Mouse (Mus musculus) neural tube, embryonic 14.5 days (tissue): ENCODE results near the gene Gm3409. TPM values are rescaled to one million over a fixed set of nuclear protein-coding genes. Genes with fewer than 3 reads are reported as not detected.
"Not testable (repeated sequence)": the region's sequence is repeated elsewhere in the genome, so short reads cannot be mapped to it uniquely, and the experiment has no call there.

Experiments used
- ATAC-seq: fragments of 200-750 bp; cut with Nextera tagmentation; 2 replicates; pipeline ENCODE4 v1.8.0; 2017; ENCODE audit warnings: low read depth, mild to moderate bottlenecking, moderate TSS enrichment, moderate library complexity
- H3K27ac ChIP-seq: fragments of 300-500 bp; sonication (generic); 2 replicates; pipeline ENCODE4 v1.5.1; 2014; ENCODE audit warnings: low read depth, mild to moderate bottlenecking, control low read depth, low read length, moderate library complexity, mixed read lengths
- H3K27me3 ChIP-seq: fragments of 300-500 bp; sonication (generic); 2 replicates; pipeline ENCODE4 v1.6.1; 2014; ENCODE audit warnings: low read length; ENCODE audit not compliant: control insufficient read depth, insufficient read depth
- H3K36me3 ChIP-seq: fragments of 300-500 bp; sonication (generic); 2 replicates; pipeline ENCODE4 v1.6.1; 2014; ENCODE audit warnings: low read length, mixed read lengths; ENCODE audit not compliant: control insufficient read depth, insufficient read depth
- H3K4me1 ChIP-seq: fragments of 300-500 bp; sonication (generic); 2 replicates; pipeline ENCODE4 v1.6.1; 2014; ENCODE audit warnings: low read length; ENCODE audit not compliant: control insufficient read depth, insufficient read depth
- H3K4me2 ChIP-seq: fragments of 300-500 bp; sonication (generic); 2 replicates; pipeline ENCODE4 v1.6.1; 2014; ENCODE audit warnings: mild to moderate bottlenecking, low read depth, low read length, control low read depth
- H3K4me3 ChIP-seq: fragments of 300-500 bp; sonication (generic); 2 replicates; pipeline ENCODE4 v1.5.1; 2014; ENCODE audit warnings: low read depth, low read length, control low read depth, mixed read lengths
- H3K9ac ChIP-seq: fragments of 300-500 bp; sonication (generic); replicated peaks from 2 replicates; pipeline ENCODE4 v1.6.1; 2014; ENCODE audit warnings: low read depth, mild to moderate bottlenecking, control low read depth, low read length, mixed read lengths
- H3K9me3 ChIP-seq: fragments of 300-500 bp; sonication (generic); 2 replicates; pipeline ENCODE4 v1.6.1; 2016; ENCODE audit warnings: low read length; ENCODE audit not compliant: control insufficient read depth
- WGBS: fragments of 180-500 bp; shearing (Covaris S2); extraction: QIAGEN DNeasy Blood & Tissue Kit; methylation state at CpG from one replicate; pipeline ENCODE4 v1.1.7; 2014; 5-methylcytosine and 5-hydroxymethylcytosine counted together
- polyA plus RNA-seq: library from polyadenylated mRNA; unstranded; fragments of >200 nt; fragmentation: Nextera tagmentation; extraction: Ambion mirVana; gene quantifications from 2 replicates; pipeline ENCODE4 v1.2.1, GENCODE M21; 2014

Gm3409 gene
- polyA plus RNA-seq, 1 experiment from 2014 or later, result not detected

DNA sequence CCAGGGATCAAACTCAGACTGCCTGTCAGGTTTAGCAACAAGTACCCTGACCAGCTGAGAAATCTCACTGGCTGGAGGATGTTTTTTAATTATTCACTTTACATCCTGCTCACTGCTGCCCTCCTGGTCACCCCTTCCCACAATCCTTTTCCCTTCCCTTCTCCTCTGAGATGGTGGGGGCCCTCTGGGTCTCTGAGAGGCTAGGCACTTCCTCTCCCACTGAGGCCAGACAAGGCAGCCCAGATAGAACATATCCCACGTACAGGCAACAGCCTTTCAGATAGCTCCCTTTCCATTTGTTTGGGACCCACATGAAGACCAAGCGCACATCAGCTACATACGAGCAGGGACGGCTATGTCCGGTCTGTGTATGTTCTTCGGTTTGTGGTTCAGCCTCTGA, 32.7 kb downstream of the Gm3409 start:
- H3K4me1 ChIP-seq, H3K9me3 ChIP-seq, H3K9ac ChIP-seq, H3K4me3 ChIP-seq, H3K36me3 ChIP-seq, H3K27me3 ChIP-seq, H3K4me2 ChIP-seq, ATAC-seq, H3K27ac ChIP-seq: not testable (repeated sequence)
- 91% methylated on average over 6 of the region's 6 CpGs for WGBS

- not testable (repeated sequence) for H3K27me3 ChIP-seq, H3K4me1 ChIP-seq, H3K9me3 ChIP-seq, H3K4me3 ChIP-seq, H3K36me3 ChIP-seq, H3K9ac ChIP-seq, H3K27ac ChIP-seq, H3K4me2 ChIP-seq
- 0 out of 2 replicates have a peak, but pooled peaks have one; percentile 51 for ATAC-seq
- WGBS, result 66% methylated on average over 6 of the region's 6 CpGs
Measured at GRCm38 (mm10) chr5:146571830-146572734, 34.6 kb downstream of the Gm3409 start.

- not testable (repeated sequence) for H3K4me3 ChIP-seq, H3K9me3 ChIP-seq, ATAC-seq, H3K36me3 ChIP-seq, H3K27me3 ChIP-seq, H3K4me1 ChIP-seq, H3K9ac ChIP-seq, H3K27ac ChIP-seq, H3K4me2 ChIP-seq
- WGBS, result 95% methylated on average over 4 of the region's 4 CpGs
Measured at GRCm38 (mm10) chr5:146572735-146573042, 35.2 kb downstream of the Gm3409 start.

- no peak overlapping the region for H3K27ac ChIP-seq
- WGBS, result 91% methylated on average over 3 of the region's 3 CpGs
- H3K9ac ChIP-seq, result no peak overlapping the region
- ATAC-seq, result no peak
- no peaks in the 10 kb centered on the region for H3K4me1 ChIP-seq
- H3K27me3 ChIP-seq, result no peaks in the 10 kb centered on the region
- no peaks in the 10 kb centered on the region for H3K9me3 ChIP-seq
- no peak overlapping the region for H3K4me2 ChIP-seq
- H3K4me3 ChIP-seq, result no peak overlapping the region
- no peaks in the 10 kb centered on the region for H3K36me3 ChIP-seq
Measured at GRCm38 (mm10) chr5:146576668-146577067, 39.2 kb downstream of the Gm3409 start.

- H3K4me3 ChIP-seq, result peak overlapping the region; percentile 61
- peak overlapping the region; percentile 85 for H3K4me2 ChIP-seq
- no peak; the same call in 1 of the 2 replicates for ATAC-seq
- no peaks in the 10 kb centered on the region for H3K36me3 ChIP-seq
- H3K27me3 ChIP-seq, result peaks cover 25% of the 10 kb centered on the region
- no peak overlapping the region for H3K27ac ChIP-seq
- H3K9me3 ChIP-seq, result no peaks in the 10 kb centered on the region
- peak overlapping the region; percentile 74 for H3K9ac ChIP-seq
- no peaks in the 10 kb centered on the region for H3K4me1 ChIP-seq
- WGBS, result 4% methylated on average over 10 of the region's 10 CpGs
Measured at GRCm38 (mm10) chr5:146584156-146584477, 46.7 kb downstream of the Gm3409 start.

- H3K4me2 ChIP-seq, result peak within 1 kb of the TSS; percentile 85
- peak; percentile 76 for ATAC-seq
- no peaks in the 10 kb centered on the region for H3K36me3 ChIP-seq
- H3K9me3 ChIP-seq, result no peaks in the 10 kb centered on the region
- H3K27ac ChIP-seq, result no peak within 1 kb of the TSS; the same call in 1 of the 2 replicates
- peaks cover 27% of the 10 kb centered on the region for H3K27me3 ChIP-seq
- WGBS, result under 1% methylated on average over 54 of the region's 64 CpGs
- H3K9ac ChIP-seq, result peak within 1 kb of the TSS; percentile 74
- no peaks in the 10 kb centered on the region for H3K4me1 ChIP-seq
- peak within 1 kb of the TSS; percentile 61 for H3K4me3 ChIP-seq
Measured at GRCm38 (mm10) chr5:146584478-146585306, 47.2 kb downstream of the Gm3409 start, which contains the start of gene Gpr12. Gene Gpr12, minus strand, starts transcription at chr5:146585239.

DNA sequence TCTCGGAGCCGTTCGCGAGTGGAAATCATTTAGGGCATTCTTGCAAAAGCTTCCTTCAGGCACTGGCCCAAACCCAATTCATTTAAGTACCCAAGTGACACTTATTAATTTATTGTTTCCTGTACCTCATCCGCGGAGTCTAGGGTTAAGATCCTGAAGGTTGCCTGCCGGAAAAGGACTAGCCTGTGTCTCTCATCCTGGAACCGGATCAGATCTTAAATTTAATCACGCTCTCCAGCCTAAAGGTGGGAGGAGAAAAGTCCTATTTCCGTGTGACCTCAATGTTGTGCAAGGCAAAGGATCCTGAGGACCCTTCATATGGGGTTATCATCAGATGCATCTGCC, 47.8 kb downstream of the Gm3409 start:
- Histone ChIP-seq H3K9ac (peak overlapping the region; percentile 74), H3K36me3 (no peaks in the 10 kb centered on the region), H3K9me3 (no peaks in the 10 kb centered on the region), H3K4me1 (no peaks in the 10 kb centered on the region), H3K4me3 (peak overlapping the region; percentile 61), H3K27me3 (peaks cover 29% of the 10 kb centered on the region), H3K4me2 (peak overlapping the region; percentile 85), H3K27ac (no peak overlapping the region)
- WGBS, result 6% methylated on average over 10 of the region's 10 CpGs
- ATAC-seq, result no peak

GRCm38 (mm10) chr5:146586357-146587070, 49.1 kb downstream of the Gm3409 start:
- WGBS, result 77% methylated on average over 8 of the region's 8 CpGs
- no peak overlapping the region for H3K9ac ChIP-seq
- no peaks in the 10 kb centered on the region for H3K4me1 ChIP-seq
- ATAC-seq, result no peak
- no peaks in the 10 kb centered on the region for H3K9me3 ChIP-seq
- H3K4me3 ChIP-seq, result no peak overlapping the region
- peaks cover 29% of the 10 kb centered on the region for H3K27me3 ChIP-seq
- H3K36me3 ChIP-seq, result no peaks in the 10 kb centered on the region
- H3K4me2 ChIP-seq, result no peak overlapping the region
- no peak overlapping the region for H3K27ac ChIP-seq
